Mouse (Mus musculus) heart, embryonic 10.5 days (tissue): Measurements from ENCODE around the gene Luc7l3. TPM values are rescaled to one million over a fixed set of nuclear protein-coding genes. Genes with fewer than 3 reads are reported as not detected.
"Not testable (repeated sequence)": the region's sequence is repeated elsewhere in the genome, so short reads cannot be mapped to it uniquely, and the experiment has no call there.

Experiments used
- DNase-seq: peaks from one replicate; pipeline ENCODE4 v3.0.0-alpha.2; 2017; ENCODE audit warnings: low spot score
- H3K27ac ChIP-seq: fragments of 300-500 bp; sonication (generic); 2 replicates; pipeline ENCODE4 v1.5.1; 2016; ENCODE audit warnings: mild to moderate bottlenecking
- H3K27me3 ChIP-seq: fragments of 300-500 bp; sonication (generic); 2 replicates; pipeline ENCODE4 v1.6.1; 2016; ENCODE audit warnings: mild to moderate bottlenecking; ENCODE audit not compliant: poor library complexity, insufficient read depth, severe bottlenecking
- H3K36me3 ChIP-seq: fragments of 300-500 bp; sonication (generic); 2 replicates; pipeline ENCODE4 v1.6.1; 2016; ENCODE audit warnings: mild to moderate bottlenecking, moderate library complexity
- H3K4me1 ChIP-seq: fragments of 300-500 bp; sonication (generic); 2 replicates; pipeline ENCODE4 v1.6.1; 2016; ENCODE audit warnings: mild to moderate bottlenecking
- H3K4me3 ChIP-seq: fragments of 300-500 bp; sonication (generic); 2 replicates; pipeline ENCODE4 v1.5.1; 2016; ENCODE audit warnings: mild to moderate bottlenecking, moderate library complexity
- H3K9me3 ChIP-seq: fragments of 300-500 bp; sonication (generic); 2 replicates; pipeline ENCODE4 v1.6.1; 2016; ENCODE audit warnings: mild to moderate bottlenecking, moderate library complexity
- WGBS: fragments of 180-500 bp; shearing (Covaris S2); methylation state at CpG from one replicate; pipeline ENCODE4 v1.1.7; 2016; 5-methylcytosine and 5-hydroxymethylcytosine counted together
- polyA plus RNA-seq: library from polyadenylated mRNA; unstranded; fragments of >200 nt; fragmentation: Nextera tagmentation; extraction: Ambion mirVana; gene quantifications from 2 replicates; pipeline ENCODE4 v1.2.1, GENCODE M21; 2016

The Luc7l3 gene
- polyA plus RNA-seq, 1 experiment from 2014 or later, result 93.4 TPM

GRCm38 (mm10) chr11:94276869-94277337, 44.9 kb downstream of the Luc7l3 start:
- Histone ChIP-seq H3K4me3 (peak overlapping the region; percentile 51), H3K9me3 (no peaks in the 10 kb centered on the region), H3K4me1 (peaks cover 41% of the 10 kb centered on the region), H3K27ac (peak overlapping the region; percentile 62), H3K36me3 (peaks cover 2% of the 10 kb centered on the region; the same call in 1 of the 2 replicates), H3K27me3 (no peaks in the 10 kb centered on the region)
- WGBS, result 11% methylated on average over 20 of the region's 20 CpGs
- peak; percentile 93 for DNase-seq

- H3K27ac ChIP-seq, result no peak overlapping the region
- no peaks in the 10 kb centered on the region for H3K36me3 ChIP-seq
- WGBS, result 73% methylated on average over 2 of the region's 2 CpGs
- H3K4me3 ChIP-seq, result no peak overlapping the region
- H3K27me3 ChIP-seq, result no peaks in the 10 kb centered on the region
- no peak for DNase-seq
- no peaks in the 10 kb centered on the region for H3K9me3 ChIP-seq
- peaks cover 31% of the 10 kb centered on the region for H3K4me1 ChIP-seq
Measured at GRCm38 (mm10) chr11:94275686-94276085, 46.1 kb downstream of the Luc7l3 start.

GRCm38 (mm10) chr11:94275226-94275625, 46.6 kb downstream of the Luc7l3 start:
- peak overlapping the region; percentile 84; the same call in 1 of the 2 replicates for H3K27ac ChIP-seq
- 79% methylated on average over 7 of the region's 7 CpGs for WGBS
- no peaks in the 10 kb centered on the region for H3K36me3 ChIP-seq
- no peak overlapping the region for H3K4me3 ChIP-seq
- H3K4me1 ChIP-seq, result peaks cover 29% of the 10 kb centered on the region
- no peaks in the 10 kb centered on the region for H3K9me3 ChIP-seq
- H3K27me3 ChIP-seq, result no peaks in the 10 kb centered on the region
- no peak for DNase-seq

GRCm38 (mm10) chr11:94274206-94274867, 47.5 kb downstream of the Luc7l3 start:
- Histone ChIP-seq H3K4me3 (0 out of 2 replicates have a peak overlapping the region, but pooled peaks have one; percentile 24), H3K9me3 (no peaks in the 10 kb centered on the region), H3K36me3 (no peaks in the 10 kb centered on the region), H3K27me3 (no peaks in the 10 kb centered on the region), H3K27ac (peak overlapping the region; percentile 84), H3K4me1 (peaks cover 27% of the 10 kb centered on the region)
- WGBS, result 58% methylated on average over 10 of the region's 10 CpGs
- DNase-seq, result peak; percentile 87

DNA sequence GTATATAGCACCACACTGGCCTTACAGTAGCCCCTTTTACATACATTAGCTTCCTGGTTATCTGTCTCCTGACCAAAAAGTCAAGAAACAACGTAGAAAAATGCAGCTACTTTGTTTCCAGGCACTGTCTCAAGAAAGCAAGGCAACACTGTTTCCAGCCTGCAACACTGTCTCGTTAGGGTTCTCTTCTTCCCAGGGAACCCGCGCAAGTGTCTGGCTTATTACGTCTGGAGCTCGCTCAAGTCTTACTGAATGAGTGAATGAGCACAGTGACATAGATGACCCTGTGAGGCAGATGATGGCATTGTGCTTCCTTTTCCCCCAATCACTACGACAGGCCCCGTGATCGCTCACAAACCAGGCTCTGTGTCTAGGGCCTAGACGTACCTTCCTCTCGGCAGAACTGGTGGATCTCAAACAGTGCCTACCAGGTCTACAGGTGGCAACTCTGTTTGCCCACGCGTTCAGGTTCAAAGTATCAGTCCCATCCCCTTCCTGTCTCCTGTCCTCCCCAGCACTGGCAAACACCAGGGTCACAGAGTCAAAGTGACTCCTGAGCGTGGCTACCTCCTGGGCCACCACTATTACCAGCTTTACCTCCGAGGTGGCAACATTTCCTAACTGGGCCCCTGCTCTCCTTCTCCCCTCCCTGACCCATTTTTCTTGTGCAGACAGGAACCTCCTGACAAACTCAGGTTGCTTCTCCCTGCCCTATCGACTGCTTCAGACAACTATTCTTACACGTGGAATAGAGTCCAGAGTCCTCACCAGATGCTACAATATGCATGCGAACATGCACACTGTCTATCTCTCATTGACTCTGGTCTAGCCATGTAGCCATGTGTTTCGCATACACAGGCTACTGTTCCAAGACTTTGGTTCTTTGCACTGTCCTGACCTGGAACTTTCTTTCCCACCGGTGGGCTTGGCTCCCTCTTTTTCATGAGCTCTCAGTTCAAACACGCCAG, 48.5 kb downstream of the Luc7l3 start:
- Histone ChIP-seq H3K9me3 (no peaks in the 10 kb centered on the region), H3K36me3 (no peaks in the 10 kb centered on the region), H3K27ac (0 out of 2 replicates have a peak overlapping the region, but pooled peaks have one; percentile 84), H3K4me3 (no peak overlapping the region), H3K27me3 (no peaks in the 10 kb centered on the region), H3K4me1 (peaks cover 27% of the 10 kb centered on the region)
- WGBS, result 87% methylated on average over 21 of the region's 21 CpGs
- no peak for DNase-seq

DNA sequence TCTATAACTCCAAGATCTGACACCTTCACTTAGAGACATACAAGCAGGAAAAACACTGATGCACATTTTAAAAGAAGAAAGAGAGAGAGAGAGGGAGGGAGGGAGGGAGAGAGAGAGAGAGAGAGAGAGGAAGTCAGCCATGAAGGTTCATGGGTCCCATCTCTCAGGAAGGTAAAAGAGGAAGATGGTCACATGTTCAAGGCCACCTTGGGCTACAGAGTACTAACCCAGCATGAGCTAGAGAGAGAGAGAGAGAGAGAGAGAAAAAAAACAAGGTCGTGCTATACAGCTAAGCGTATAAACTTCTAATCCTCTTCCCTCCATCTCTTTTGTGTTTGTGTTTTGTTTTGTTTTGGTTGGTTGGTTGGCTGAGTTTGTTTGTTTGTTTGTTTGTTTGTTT, 50.8 kb downstream of the Luc7l3 start:
- Histone ChIP-seq H3K9me3 (no peaks in the 10 kb centered on the region), H3K4me1 (peaks cover 21% of the 10 kb centered on the region), H3K36me3 (no peaks in the 10 kb centered on the region), H3K4me3 (no peak overlapping the region), H3K27ac (no peak overlapping the region), H3K27me3 (no peaks in the 10 kb centered on the region)
- WGBS, result 83% methylated on average over 2 of the region's 2 CpGs
- DNase-seq, result no peak

GRCm38 (mm10) chr11:94269906-94270305, 51.9 kb downstream of the Luc7l3 start:
- WGBS, result 90% methylated on average over 7 of the region's 7 CpGs
- H3K36me3 ChIP-seq, result no peaks in the 10 kb centered on the region
- no peak overlapping the region for H3K4me3 ChIP-seq
- H3K27me3 ChIP-seq, result no peaks in the 10 kb centered on the region
- H3K4me1 ChIP-seq, result peaks cover 24% of the 10 kb centered on the region
- H3K9me3 ChIP-seq, result no peaks in the 10 kb centered on the region
- H3K27ac ChIP-seq, result no peak overlapping the region
- no peak for DNase-seq

GRCm38 (mm10) chr11:94268761-94269160, 53.0 kb downstream of the Luc7l3 start:
- no peak for DNase-seq
- Histone ChIP-seq H3K36me3 (no peaks in the 10 kb centered on the region), H3K27ac (no peak overlapping the region), H3K27me3 (no peaks in the 10 kb centered on the region), H3K9me3 (no peaks in the 10 kb centered on the region), H3K4me1 (peaks cover 19% of the 10 kb centered on the region), H3K4me3 (no peak overlapping the region)

GRCm38 (mm10) chr11:94266155-94266554, 55.6 kb downstream of the Luc7l3 start:
- WGBS, result 74% methylated on average over 3 of the region's 3 CpGs
- H3K36me3 ChIP-seq, result not testable (repeated sequence)

GRCm38 (mm10) chr11:94265134-94265785, 56.5 kb downstream of the Luc7l3 start:
- 1% methylated on average over 18 of the region's 18 CpGs for WGBS
- Histone ChIP-seq H3K27ac (peak overlapping the region; percentile 75), H3K36me3 (no peaks in the 10 kb centered on the region), H3K9me3 (no peaks in the 10 kb centered on the region), H3K27me3 (no peaks in the 10 kb centered on the region), H3K4me1 (peaks cover 16% of the 10 kb centered on the region), H3K4me3 (peak overlapping the region; percentile 56)
- DNase-seq, result no peak

More at GRCm38 (mm10) chr11:94266155-94266554, 55.6 kb downstream of the Luc7l3 start:
- peaks cover 16% of the 10 kb centered on the region for H3K4me1 ChIP-seq
- not testable (repeated sequence) for H3K27me3 ChIP-seq, H3K9me3 ChIP-seq, DNase-seq, H3K4me3 ChIP-seq, H3K27ac ChIP-seq

DNA sequence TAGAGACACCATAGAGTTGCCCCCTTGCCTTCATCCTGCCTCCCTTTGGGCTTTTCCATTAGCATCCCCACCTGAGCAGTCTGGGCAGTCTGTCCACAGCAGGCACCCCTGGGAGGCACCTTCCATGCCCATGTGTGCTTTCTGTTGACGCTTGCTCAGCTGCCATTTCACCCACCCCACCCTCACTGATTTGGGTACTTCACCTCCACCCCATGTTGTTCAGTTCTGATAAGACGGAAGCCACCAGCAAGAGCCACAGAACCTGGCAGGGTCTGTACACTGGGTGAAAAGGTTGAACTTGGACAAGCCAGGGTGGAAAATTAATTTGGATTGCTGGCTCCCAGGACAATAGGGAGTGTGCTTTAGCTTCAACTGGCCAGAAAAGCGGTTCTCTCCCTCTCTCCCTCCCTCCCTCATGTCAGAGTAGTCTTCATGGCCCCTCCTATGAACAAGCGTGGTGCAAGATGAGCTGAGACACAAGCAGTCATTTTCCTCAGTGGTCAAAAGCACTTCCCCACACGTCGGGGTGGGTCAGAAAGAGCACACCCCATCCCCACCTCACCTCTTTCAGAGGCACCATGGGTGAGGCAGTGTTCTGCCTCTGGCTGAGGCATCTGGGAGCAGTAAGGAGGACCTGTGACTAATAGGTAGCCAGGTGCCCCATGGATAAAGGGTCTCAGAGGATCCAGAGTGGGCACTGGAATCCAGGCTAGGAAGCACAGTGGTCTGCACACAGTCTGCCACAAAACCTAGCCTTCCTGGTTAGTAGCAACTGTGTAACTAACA, 60.0 kb downstream of the Luc7l3 start:
- H3K27ac ChIP-seq, result no peak overlapping the region
- peaks cover 16% of the 10 kb centered on the region for H3K4me1 ChIP-seq

DNA sequence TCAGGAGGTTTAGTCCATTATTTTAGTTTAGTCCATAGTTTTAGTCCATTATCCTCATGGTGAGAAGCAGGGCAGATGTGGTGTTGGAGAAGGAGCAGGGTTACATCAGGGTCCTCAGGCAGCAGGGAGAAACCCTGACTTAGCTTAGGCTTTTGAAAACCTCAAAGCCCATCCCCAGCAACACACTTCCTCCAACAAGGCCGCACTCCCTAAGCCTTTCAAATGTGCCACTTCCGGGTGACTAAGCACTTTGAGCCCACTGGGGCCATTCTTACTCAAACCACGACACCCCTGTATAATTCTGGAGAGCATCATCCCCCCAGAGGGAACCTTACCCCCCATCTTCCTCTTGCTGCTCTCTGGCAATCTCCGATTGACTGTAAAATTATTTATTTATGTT, 62.0 kb downstream of the Luc7l3 start:
- Histone ChIP-seq H3K4me3 (no peak overlapping the region), H3K27ac (no peak overlapping the region), H3K4me1 (peaks cover 10% of the 10 kb centered on the region), H3K27me3 (no peaks in the 10 kb centered on the region; the same call in 1 of the 2 replicates), H3K9me3 (no peaks in the 10 kb centered on the region), H3K36me3 (no peaks in the 10 kb centered on the region)
- no peak for DNase-seq
- 79% methylated on average over 4 of the region's 4 CpGs for WGBS

More for the DNA sequence above, 60.0 kb downstream of the Luc7l3 start:
- 74% methylated on average over 6 of the region's 6 CpGs for WGBS
- no peak overlapping the region for H3K4me3 ChIP-seq
- no peak for DNase-seq
- H3K36me3 ChIP-seq, result no peaks in the 10 kb centered on the region
- no peaks in the 10 kb centered on the region for H3K9me3 ChIP-seq
- H3K27me3 ChIP-seq, result no peaks in the 10 kb centered on the region
